Mouse (Mus musculus) liver, adult 2 months (tissue): ENCODE measurements around the gene Mrps5. TPM values are rescaled to one million over a fixed set of nuclear protein-coding genes. Genes with fewer than 3 reads are reported as not detected.
A peak's percentile ranks its signal among the peaks of the same experiment; 100 is the strongest.
"Not testable (repeated sequence)": the region's sequence is repeated elsewhere in the genome, so short reads cannot be mapped to it uniquely, and the experiment has no call there.

Experiments used
- DNase-seq: peaks from one replicate; pipeline ENCODE4 v3.0.0-alpha.2; 2011; ENCODE audit warnings: low read depth, low spot score; ENCODE audit errors: extremely low read depth
- H3K27ac ChIP-seq: fragments of 200-500 bp; replicated peaks from 2 replicates; pipeline ENCODE4 v1.5.1; 2012; ENCODE audit warnings: low read depth, mild to moderate bottlenecking, control low read depth, inconsistent platforms, low read length; ENCODE audit not compliant: insufficient read depth
- H3K27me3 ChIP-seq: fragments of 200-500 bp; 2 replicates; pipeline ENCODE4 v1.6.1; 2012; ENCODE audit warnings: mild to moderate bottlenecking, moderate library complexity, low read length, inconsistent platforms; ENCODE audit not compliant: control insufficient read depth, insufficient read depth
- H3K36me3 ChIP-seq: fragments of 200-500 bp; 2 replicates; pipeline ENCODE4 v1.6.1; 2012; ENCODE audit warnings: low read length, inconsistent platforms; ENCODE audit not compliant: control insufficient read depth, insufficient read depth
- H3K4me1 ChIP-seq: fragments of 200-500 bp; 2 replicates; pipeline ENCODE4 v1.6.1; 2011; ENCODE audit warnings: low read length; ENCODE audit not compliant: control insufficient read depth, insufficient read depth
- H3K4me3 ChIP-seq: fragments of 200-500 bp; 2 replicates; pipeline ENCODE4 v1.5.1; 2011; ENCODE audit warnings: low read depth, mild to moderate bottlenecking, control low read depth, low read length, moderate library complexity; ENCODE audit not compliant: insufficient read depth
- H3K79me2 ChIP-seq: fragments of 200-500 bp; 2 replicates; pipeline ENCODE4 v1.6.1; 2012; ENCODE audit warnings: inconsistent platforms, mild to moderate bottlenecking, low read length, moderate library complexity; ENCODE audit not compliant: control insufficient read depth, insufficient read depth
- H3K9ac ChIP-seq: fragments of 200-500 bp; 2 replicates; pipeline ENCODE4 v1.6.1; 2012; ENCODE audit warnings: low read depth, mild to moderate bottlenecking, control low read depth, inconsistent platforms, low read length
- CTCF ChIP-seq: fragments of 200-500 bp; IDR thresholded peaks from 2 replicates; pipeline ENCODE4 v1.5.1; 2011; ENCODE audit warnings: low read depth, low read length, control low read depth
- POLR2A ChIP-seq: fragments of 200-500 bp; IDR thresholded peaks from 2 replicates; pipeline ENCODE4 v1.6.1; 2011; ENCODE audit warnings: low read length, control low read depth; ENCODE audit not compliant: insufficient read depth; ENCODE audit errors: extremely low read depth
- WGBS: fragments of 180-500 bp; shearing (Covaris S2); methylation state at CpG from one replicate; pipeline ENCODE4 v1.1.7; 2018; 5-methylcytosine and 5-hydroxymethylcytosine counted together
- polyA plus RNA-seq: library from polyadenylated mRNA; depleted of rRNA; stranded (reverse); fragments of >200 nt; gene quantifications from 2 replicates; pipeline ENCODE4 v1.2.3, GENCODE M21; 2012
- total RNA-seq: library from RNA; depleted of rRNA; stranded (reverse); fragments of >200 nt; gene quantifications from 2 replicates; pipeline ENCODE4 v1.2.3, GENCODE M21; 2014

The Mrps5 gene
- total and polyA plus RNA-seq, 2 experiments: 53.2 to 59.8 TPM

DNA sequence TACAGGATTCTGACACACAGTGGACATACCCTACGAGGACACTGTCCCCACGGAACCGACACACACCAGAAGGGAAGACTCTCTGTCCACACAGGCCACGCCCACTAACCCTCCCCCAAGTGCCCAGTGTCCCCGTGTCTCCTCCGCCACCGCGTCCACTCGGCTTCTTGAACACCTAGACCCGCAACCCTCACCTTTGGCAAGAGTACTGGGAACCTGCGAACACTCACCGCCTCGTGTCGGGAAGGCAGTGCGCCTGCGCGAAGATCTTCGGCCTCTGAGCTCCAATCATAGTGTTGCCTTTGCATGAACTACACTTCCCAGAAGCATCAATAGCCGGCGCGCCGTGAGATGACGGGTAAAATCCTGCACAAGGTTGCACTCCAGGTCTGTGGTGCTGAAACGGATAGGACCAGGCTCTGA lies 2.6 kb upstream of the Mrps5 start:
- H3K27me3 ChIP-seq: no peaks in the 10 kb centered on the region
- H3K36me3 ChIP-seq: 0 out of 2 replicates have a peak, but pooled peaks cover 2% of the 10 kb centered on the region
- WGBS: under 1% methylated on average over 24 of the region's 24 CpGs

GRCm38 (mm10) chr2:127587514-127587844 lies 457 bp downstream of the Mrps5 start:
- no peak for TF ChIP-seq CTCF
- TF ChIP-seq POLR2A: no peak; the same call in 1 of the 2 replicates
- Histone ChIP-seq H3K27me3 (no peaks in the 10 kb centered on the region), H3K9ac (peak overlapping the region; percentile 90), H3K36me3 (peaks cover 2% of the 10 kb centered on the region; the same call in 1 of the 2 replicates), H3K4me1 (peaks cover 14% of the 10 kb centered on the region), H3K27ac (peak overlapping the region; percentile 87), H3K79me2 (peaks cover 17% of the 10 kb centered on the region; the same call in 1 of the 2 replicates), H3K4me3 (peak overlapping the region; percentile 76)
- DNase-seq: peak; percentile 39
- WGBS: under 1% methylated on average over 22 of the region's 22 CpGs

More for the DNA sequence above, 2.6 kb upstream of the Mrps5 start:
- Histone ChIP-seq H3K4me3 (peak overlapping the region; percentile 61), H3K27ac (peak overlapping the region; percentile 13; the same call in 1 of the 2 replicates), H3K9ac (peak overlapping the region; percentile 64), H3K79me2 (peaks cover 14% of the 10 kb centered on the region; the same call in 1 of the 2 replicates), H3K4me1 (peaks cover 7% of the 10 kb centered on the region; the same call in 1 of the 2 replicates)
- DNase-seq: peak; percentile 96
- TF ChIP-seq POLR2A: peak; percentile 55; the same call in 1 of the 2 replicates
- no peak for TF ChIP-seq CTCF

- no peak overlapping the region for H3K27ac ChIP-seq
- H3K27me3 ChIP-seq: no peaks in the 10 kb centered on the region
- H3K4me3 ChIP-seq: no peak overlapping the region
- H3K79me2 ChIP-seq: peaks cover 17% of the 10 kb centered on the region; the same call in 1 of the 2 replicates
- no peak for DNase-seq
- H3K4me1 ChIP-seq: peaks cover 14% of the 10 kb centered on the region
- peaks cover 3% of the 10 kb centered on the region; the same call in 1 of the 2 replicates for H3K36me3 ChIP-seq
- TF ChIP-seq POLR2A (no peak), CTCF (no peak)
- H3K9ac ChIP-seq: no peak overlapping the region
- 94% methylated on average over 9 of the region's 9 CpGs for WGBS
Measured at GRCm38 (mm10) chr2:127588897-127589296, 1.9 kb downstream of the Mrps5 start.

- peaks cover 17% of the 10 kb centered on the region; the same call in 1 of the 2 replicates for H3K79me2 ChIP-seq
- peaks cover 11% of the 10 kb centered on the region for H3K4me1 ChIP-seq
- no peaks in the 10 kb centered on the region for H3K27me3 ChIP-seq
- no peak overlapping the region for H3K27ac ChIP-seq
- no peak overlapping the region for H3K9ac ChIP-seq
- WGBS: 69% methylated on average over 15 of the region's 15 CpGs
- H3K36me3 ChIP-seq: peaks cover 14% of the 10 kb centered on the region; the same call in 1 of the 2 replicates
- H3K4me3 ChIP-seq: peak overlapping the region; percentile 13; the same call in 1 of the 2 replicates
- DNase-seq: no peak
- TF ChIP-seq POLR2A: no peak
Measured at GRCm38 (mm10) chr2:127590204-127590603, 3.2 kb downstream of the Mrps5 start.

DNA sequence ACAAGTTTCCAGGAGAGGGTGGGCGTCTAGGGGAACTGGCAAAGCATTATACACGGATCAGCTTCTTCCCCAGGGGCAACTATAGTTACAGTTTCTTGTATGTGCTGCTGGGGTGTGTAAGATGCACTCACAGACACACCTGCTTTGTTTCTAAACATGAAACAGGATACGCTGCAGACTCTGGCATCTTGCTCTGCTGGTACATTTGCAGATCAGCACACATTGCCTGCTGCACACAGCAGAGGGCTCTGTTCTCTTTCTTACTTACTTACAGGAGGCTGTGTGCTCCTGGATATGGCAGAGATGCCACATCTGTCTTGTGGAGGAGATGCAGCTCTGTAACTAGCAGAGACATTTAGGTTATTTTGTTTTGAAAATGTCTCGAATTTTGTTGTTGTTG lies 3.8 kb downstream of the Mrps5 start:
- H3K27ac ChIP-seq: no peak overlapping the region
- H3K36me3 ChIP-seq: peaks cover 17% of the 10 kb centered on the region; the same call in 1 of the 2 replicates
- TF ChIP-seq CTCF (no peak), POLR2A (no peak)
- no peak for DNase-seq
- H3K9ac ChIP-seq: no peak overlapping the region
- no peaks in the 10 kb centered on the region for H3K27me3 ChIP-seq
- H3K4me1 ChIP-seq: peaks cover 11% of the 10 kb centered on the region
- 70% methylated on average over 4 of the region's 4 CpGs for WGBS
- H3K4me3 ChIP-seq: no peak overlapping the region
- H3K79me2 ChIP-seq: peaks cover 17% of the 10 kb centered on the region; the same call in 1 of the 2 replicates

DNA sequence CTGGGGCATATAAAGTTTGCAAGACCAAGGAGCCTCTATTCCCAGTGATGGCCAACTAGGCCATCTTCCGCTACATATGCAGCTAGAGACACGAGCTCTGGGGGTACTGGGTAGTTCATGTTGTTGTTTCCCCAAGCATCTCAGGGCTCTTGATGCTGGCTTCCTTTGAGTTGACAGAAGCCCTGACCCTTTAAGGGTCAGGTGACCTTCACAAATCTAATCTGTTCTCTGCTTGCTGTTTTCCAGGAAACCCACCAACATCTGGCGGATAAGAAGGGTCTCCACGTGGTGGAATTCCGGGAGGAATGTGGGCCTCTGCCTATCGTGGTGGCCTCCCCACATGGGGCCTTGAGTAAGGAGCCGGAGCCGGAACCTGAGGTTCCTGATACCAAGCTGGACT lies 16.4 kb downstream of the Mrps5 start:
- not testable (repeated sequence) for DNase-seq, H3K9ac ChIP-seq, H3K27me3 ChIP-seq, H3K27ac ChIP-seq, H3K4me1 ChIP-seq, H3K79me2 ChIP-seq, H3K4me3 ChIP-seq
- H3K36me3 ChIP-seq: peaks cover 42% of the 10 kb centered on the region
- 87% methylated on average over 6 of the region's 8 CpGs for WGBS
